ENCODE assay signal across 16 mouse cellular contexts in genomic region chr9:48819695-48820094, GRCm38 (mm10). TPM values are rescaled to one million over a fixed set of nuclear protein-coding genes. Genes with fewer than 3 reads are reported as not detected.
"Had no signal": no experiment of that assay in that cellular context is flagged by ENCODE, and none has a peak within 500 bp of the region (broad histone marks: within the 10 kb centered on the region; RNA-seq: fewer than 3 reads in every experiment).

No protein-coding gene starts in this region.

- H3K27ac ChIP-seq: limb, embryonic 13.5 days; liver, embryonic 14.5 days; stomach, embryonic 15.5 days had no signal

- H3K36me3 ChIP-seq: limb, embryonic 13.5 days; stomach, embryonic 15.5 days had no signal

- H3K4me3 ChIP-seq: limb, embryonic 13.5 days; myocyte; stomach, embryonic 15.5 days had no signal

- H3K9ac ChIP-seq: limb, embryonic 13.5 days; liver, embryonic 14.5 days; stomach, embryonic 15.5 days had no signal

- H3K9me3 ChIP-seq: limb, embryonic 13.5 days; megakaryocyte, embryonic 14.5 days; stomach, embryonic 15.5 days had no signal

- H3K27me3 ChIP-seq: megakaryocyte, embryonic 14.5 days; stomach, embryonic 15.5 days had no signal

- H3K4me2 ChIP-seq: limb, embryonic 13.5 days; midbrain, embryonic 11.5 days; stomach, embryonic 15.5 days had no signal

- ATAC-seq: inflammation-experienced regulatory T-cells, adult 6 months; intestine, postnatal 0 days; lung, postnatal 0 days had no signal

- DNase-seq: kidney, adult 8-10 months; kidney, postnatal 36 days; layer of hippocampus, adult 9-11 months; layer of hippocampus, postnatal 36 days; lung, adult 2 months; spleen, adult 18-20 months; thymus, postnatal 14 days had no signal

RNA-seq across cellular contexts. Expression of gene Zbtb16, which starts 16.3 kb away (rescaled TPM):
- polyA plus RNA-seq: inflammation-experienced regulatory T-cells, adult 6 months; myocyte had no signal
